In the genomic region with DNA sequence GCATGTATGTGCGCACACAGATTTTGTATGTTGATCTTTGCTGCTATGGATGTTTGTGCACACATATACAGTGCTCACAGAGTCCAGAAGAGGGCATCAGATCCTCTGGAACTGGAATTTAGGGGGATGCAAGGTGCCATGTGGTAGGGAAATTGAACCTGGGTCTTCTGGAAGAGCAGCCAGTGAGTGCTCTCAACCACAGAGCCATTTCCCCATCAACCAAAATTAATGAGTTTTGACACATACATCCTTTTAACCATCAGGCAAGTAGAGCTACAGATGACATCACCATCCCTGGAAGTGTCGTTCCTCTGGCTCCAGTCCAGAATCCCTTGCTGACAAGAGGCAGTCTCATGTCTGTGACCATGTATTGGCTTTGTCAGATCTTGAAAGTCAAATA, we compare ENCODE assay signal across 12 mouse cellular contexts. TPM values are rescaled to one million over a fixed set of nuclear protein-coding genes. Genes with fewer than 3 reads are reported as not detected.
A peak's percentile ranks its signal among the peaks of the same experiment; 100 is the strongest.
DNase-seq lines count a peak whose midpoint lies in the region; TF ChIP-seq lines count a peak whose summit lies in the region.
"Had no signal": no experiment of that assay in that cellular context is flagged by ENCODE, and none has a peak within 500 bp of the region (broad histone marks: within the 10 kb centered on the region; RNA-seq: fewer than 3 reads in every experiment).

No protein-coding gene starts in this region.

- H3K27ac ChIP-seq in layer of hippocampus, adult 2 months = no peak overlapping the region
- H3K27ac ChIP-seq: embryonic facial prominence, embryonic 13.5 days; liver, embryonic 15.5 days; midbrain, embryonic 10.5 days had no signal

- peak; percentile 63 for TF ChIP-seq CTCF in layer of hippocampus, adult 2 months (conservative IDR thresholded peaks at IDR 0.05)

- H3K4me3 ChIP-seq in layer of hippocampus, adult 2 months = no peak overlapping the region
- H3K4me3 ChIP-seq: embryonic facial prominence, embryonic 13.5 days; liver, embryonic 15.5 days; midbrain, embryonic 10.5 days had no signal

- peak; percentile 65 to 81 for DNase-seq in cerebellum, postnatal 14 days
- no peak for DNase-seq in cerebellum, adult 9-10 months
- no peak for DNase-seq in layer of hippocampus, adult 2 months (ENCODE audit: low spot score in 2 of 2)
- no peak for DNase-seq in layer of hippocampus, postnatal 10 days (ENCODE audit: low spot score in 2 of 2)
- DNase-seq in ES-CJ7 (ENCODE audit: low read depth, low spot score) = peak; percentile 53
- DNase-seq in embryo, embryonic 9.5 days (ENCODE audit: extremely low spot score) = peak; percentile 8
- no peak for DNase-seq in spleen, adult 18-20 months
- DNase-seq in ovary, postnatal 14 days (ENCODE audit: low spot score) = no peak
- DNase-seq: gastrocnemius, postnatal 14 days had no signal

RNA-seq across cellular contexts. Expression of a gene that starts 20.6 kb away (rescaled TPM):
- not detected for total RNA-seq in layer of hippocampus, adult 2 months (2021)
- not detected for total RNA-seq in layer of hippocampus, postnatal 10 days (2021)
- total RNA-seq: gastrocnemius, postnatal 14 days had no signal

RNA-seq across cellular contexts. Expression of a gene that starts 21.4 kb away (rescaled TPM):
- total RNA-seq in layer of hippocampus, adult 2 months (2021) = under 1 TPM; 0.64 to 0.74 TPM
- 1 to 10 TPM; 1.9 to 2.1 TPM for total RNA-seq in layer of hippocampus, postnatal 10 days (2021)

RNA-seq across cellular contexts. Expression of a gene that starts 32.9 kb away (rescaled TPM):
- total RNA-seq in layer of hippocampus, adult 2 months (2021) = 1 to 10 TPM; 4.3 to 5.0 TPM
- 1 to 10 TPM; 6.6 to 8.0 TPM for total RNA-seq in layer of hippocampus, postnatal 10 days (2021)

RNA-seq across cellular contexts. Expression of a gene that starts 48.8 kb away (rescaled TPM):
- total RNA-seq in layer of hippocampus, adult 2 months (2021) = 10 to 100 TPM; 11.9 to 13.7 TPM
- total RNA-seq in layer of hippocampus, postnatal 10 days (2021) = 1 to 10 TPM; 7.9 to 9.2 TPM

RNA-seq across cellular contexts. Expression of a gene that starts 56.3 kb away (rescaled TPM):
- total RNA-seq in layer of hippocampus, adult 2 months (2021) = under 1 TPM in 1 of 2 experiments, not detected in 1; 0.15 TPM
- total RNA-seq in layer of hippocampus, postnatal 10 days (2021) = under 1 TPM; 0.16 to 0.18 TPM
- total RNA-seq: gastrocnemius, postnatal 14 days had no signal

Comparison
In these comparisons a context has a peak if more than half of its experiments do, and no peak if none do; other contexts are left out.
1. DNase-seq: peak in cerebellum, postnatal 14 days (2 of 2), ES-CJ7 (single experiment) and embryo, embryonic 9.5 days (single experiment); none in cerebellum, adult 9-10 months (single experiment), layer of hippocampus, adult 2 months (0 of 2), layer of hippocampus, postnatal 10 days (0 of 2), spleen, adult 18-20 months (0 of 2) and ovary, postnatal 14 days (single experiment).